Mouse (Mus musculus) lung, postnatal 14 days (tissue): Measurements from ENCODE around the gene Stk36.

Experiments used
- DNase-seq: peaks from one replicate; pipeline ENCODE4 v3.0.0; 2021

The Stk36 gene

DNA sequence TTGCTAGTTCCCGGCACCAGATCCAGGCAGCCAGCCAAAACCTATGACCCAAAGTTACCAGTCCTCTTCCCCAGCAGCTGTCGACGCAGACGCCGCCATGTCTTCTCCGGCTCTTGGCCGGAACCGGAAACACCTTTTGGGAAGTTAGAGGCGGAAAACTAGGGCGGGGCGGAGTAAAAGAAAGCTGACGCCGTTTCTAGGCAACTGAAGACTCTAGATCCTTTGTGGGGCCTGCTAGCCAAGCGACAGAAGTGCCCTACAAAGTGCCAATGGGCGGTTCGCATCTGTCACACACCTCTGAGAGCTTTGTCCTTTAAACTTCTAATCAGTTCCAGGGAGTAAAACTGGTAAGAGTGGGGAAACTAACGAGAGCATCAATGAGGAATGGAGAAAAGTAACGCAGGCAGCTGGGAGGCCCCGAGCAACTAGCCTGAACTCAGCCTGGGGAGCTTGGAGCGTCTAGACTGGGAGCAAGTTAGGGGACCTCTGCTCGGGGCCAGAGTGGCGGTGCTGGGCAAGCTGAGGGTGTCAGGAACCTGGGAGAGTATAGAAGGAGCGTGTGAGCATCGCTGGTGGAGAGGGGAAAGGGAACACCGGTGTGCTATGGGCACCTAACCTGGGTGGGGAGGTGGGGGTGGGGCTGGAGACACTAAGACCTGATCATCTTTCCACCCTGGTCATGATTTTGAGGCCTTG, at the start of gene Stk36, which contains the start of gene Rnf25:
Gene Stk36, plus strand, starts transcription at position 179 of the 696 bp plus-strand sequence.
Gene Rnf25, minus strand, starts transcription at position 131 of the 696 bp plus-strand sequence.
- peak; percentile 85 for DNase-seq

DNA sequence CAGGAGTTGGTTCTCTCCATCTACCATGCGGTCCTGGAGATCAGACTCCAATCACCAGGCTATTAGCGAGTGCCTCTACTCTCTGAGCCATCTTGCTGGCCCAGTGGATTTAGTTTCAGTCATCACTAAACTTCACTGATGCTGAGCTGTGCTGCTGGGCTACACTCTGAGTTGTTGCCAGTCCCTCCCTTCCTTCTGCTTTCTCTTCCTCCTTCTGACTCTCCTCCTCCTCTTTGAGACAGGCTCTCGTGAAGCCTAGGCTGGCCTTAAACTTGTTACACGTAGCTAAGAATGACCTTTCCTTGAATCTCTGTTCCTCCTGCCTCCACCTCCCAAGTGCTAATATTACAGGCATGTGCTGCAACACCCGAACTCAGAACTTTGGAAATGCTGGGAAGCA, 42.2 kb upstream of the Stk36 start:
- DNase-seq, result no peak

GRCm38 (mm10) chr1:74565834-74566233, 35.4 kb upstream of the Stk36 start:
- no peak for DNase-seq

- no peak for DNase-seq
Measured at GRCm38 (mm10) chr1:74569739-74570719, 31.2 kb upstream of the Stk36 start.

- no peak for DNase-seq
Measured at GRCm38 (mm10) chr1:74582621-74583020, 18.6 kb upstream of the Stk36 start.

- no peak for DNase-seq
Measured at GRCm38 (mm10) chr1:74584616-74585398, 16.4 kb upstream of the Stk36 start.

- DNase-seq, result no peak
Measured at GRCm38 (mm10) chr1:74587233-74587772, 13.9 kb upstream of the Stk36 start.

GRCm38 (mm10) chr1:74587773-74588445, 13.3 kb upstream of the Stk36 start, which contains the start of the genes Zfp142 and Bcs1l:
Gene Zfp142, minus strand, starts transcription at chr1:74588246.
Gene Bcs1l, plus strand, starts transcription at chr1:74588289.
- peak; percentile 99 for DNase-seq

DNA sequence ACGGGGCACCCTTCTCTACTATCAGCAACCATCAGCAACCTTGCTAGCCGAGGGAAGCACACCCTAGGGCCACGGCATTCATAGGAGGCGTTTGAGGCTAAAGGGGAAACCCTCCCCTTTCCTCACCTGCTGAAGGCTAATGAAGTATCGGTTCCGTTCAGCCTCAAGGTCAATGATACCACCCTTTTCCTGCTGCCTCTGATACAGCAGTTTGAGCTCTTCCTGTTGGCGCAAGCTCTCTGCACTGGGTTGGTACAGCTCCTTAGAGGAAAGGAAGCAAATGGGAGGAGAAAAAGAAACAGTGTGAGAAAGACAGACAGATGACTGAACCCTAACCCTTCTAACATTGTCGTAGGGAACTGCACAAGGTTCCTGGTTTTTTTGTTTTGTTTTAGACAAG, 6.8 kb upstream of the Stk36 start:
- DNase-seq, result no peak

- DNase-seq, result peak; percentile 4
Measured at GRCm38 (mm10) chr1:74600501-74601266, 561 bp upstream of the Stk36 start.

DNA sequence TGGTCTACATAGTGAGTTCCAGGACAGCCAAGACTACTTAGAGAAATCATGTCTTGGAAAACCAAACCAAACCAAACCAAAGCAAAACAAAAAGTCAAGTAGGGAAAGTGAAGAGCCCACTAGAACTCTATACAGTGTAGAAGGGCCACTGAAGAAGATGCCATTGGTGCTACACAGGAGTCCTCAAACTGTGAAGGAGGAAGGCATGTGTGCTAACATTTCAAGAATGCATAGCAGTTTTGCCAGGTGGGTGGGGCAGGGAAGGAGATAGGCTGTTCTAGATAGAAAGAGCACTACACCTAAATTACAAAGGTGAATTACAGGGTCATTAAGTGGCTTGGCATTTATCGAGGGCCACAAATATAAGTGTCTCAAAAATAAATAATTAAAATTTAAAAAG, 22.9 kb downstream of the Stk36 start:
- DNase-seq, result peak; percentile 40

DNA sequence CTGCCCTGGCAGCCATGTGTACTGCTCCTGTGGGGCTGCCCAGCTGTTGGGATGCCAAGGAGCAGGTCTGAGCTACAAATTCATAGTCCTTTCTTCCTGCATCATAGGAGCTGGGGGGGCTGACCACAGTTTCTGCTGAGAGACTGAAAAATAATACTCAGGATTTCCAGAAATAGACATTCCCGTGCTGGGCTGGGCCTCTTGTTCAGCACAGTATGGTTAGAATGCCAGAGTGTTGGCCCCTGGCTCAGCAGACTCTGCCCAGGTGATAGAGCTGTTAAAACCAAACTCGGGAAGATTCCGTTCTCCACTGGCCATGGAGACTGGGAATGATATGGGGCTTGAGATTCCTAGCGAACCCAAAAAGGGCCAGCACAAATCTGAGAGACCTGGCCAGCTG, 24.8 kb downstream of the Stk36 start:
- DNase-seq, result no peak

- DNase-seq, result peak; percentile 4
Measured at GRCm38 (mm10) chr1:74628001-74628400, 26.8 kb downstream of the Stk36 start.

DNA sequence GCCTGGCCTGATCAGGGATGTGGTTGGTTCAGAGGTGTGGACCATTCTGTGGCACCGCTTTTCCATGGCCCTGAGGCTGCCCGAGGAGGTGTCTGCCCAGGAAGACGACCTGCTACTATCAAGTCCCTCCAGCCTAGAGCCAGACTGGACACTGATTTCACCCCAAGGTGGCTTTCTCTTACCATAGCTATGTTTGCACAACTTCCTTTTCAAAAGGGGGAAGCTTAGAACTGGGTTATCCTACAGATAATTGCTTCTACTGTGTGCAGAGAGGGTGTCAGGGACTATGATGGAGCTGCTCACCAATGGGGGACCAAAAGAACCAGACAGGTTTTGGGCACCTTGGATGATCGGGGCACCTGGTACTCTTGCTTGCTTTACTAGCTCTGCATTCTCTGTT, 31.5 kb downstream of the Stk36 start:
- no peak for DNase-seq

- no peak for DNase-seq
Measured at GRCm38 (mm10) chr1:74643524-74643923, 42.3 kb downstream of the Stk36 start.

DNA sequence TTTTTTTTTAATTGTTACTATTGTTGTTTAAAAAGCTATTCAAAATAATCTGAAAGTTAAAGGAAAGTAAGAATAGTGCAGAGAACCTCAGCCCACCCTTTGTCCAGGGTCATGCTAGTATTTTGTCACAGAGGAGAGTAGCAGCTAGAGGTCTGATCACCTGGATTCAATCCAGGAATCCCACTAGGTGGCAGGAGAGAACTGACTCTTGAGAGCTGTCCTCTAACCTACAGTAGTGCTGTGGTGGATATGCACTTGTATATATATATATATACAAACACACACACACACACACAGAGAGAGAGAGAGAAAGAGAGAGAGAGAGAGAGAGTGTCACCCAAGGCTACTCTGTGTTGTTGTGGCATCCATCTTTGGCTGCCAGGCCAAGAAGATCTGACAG, 42.7 kb downstream of the Stk36 start:
- peak; percentile 14 for DNase-seq

DNA sequence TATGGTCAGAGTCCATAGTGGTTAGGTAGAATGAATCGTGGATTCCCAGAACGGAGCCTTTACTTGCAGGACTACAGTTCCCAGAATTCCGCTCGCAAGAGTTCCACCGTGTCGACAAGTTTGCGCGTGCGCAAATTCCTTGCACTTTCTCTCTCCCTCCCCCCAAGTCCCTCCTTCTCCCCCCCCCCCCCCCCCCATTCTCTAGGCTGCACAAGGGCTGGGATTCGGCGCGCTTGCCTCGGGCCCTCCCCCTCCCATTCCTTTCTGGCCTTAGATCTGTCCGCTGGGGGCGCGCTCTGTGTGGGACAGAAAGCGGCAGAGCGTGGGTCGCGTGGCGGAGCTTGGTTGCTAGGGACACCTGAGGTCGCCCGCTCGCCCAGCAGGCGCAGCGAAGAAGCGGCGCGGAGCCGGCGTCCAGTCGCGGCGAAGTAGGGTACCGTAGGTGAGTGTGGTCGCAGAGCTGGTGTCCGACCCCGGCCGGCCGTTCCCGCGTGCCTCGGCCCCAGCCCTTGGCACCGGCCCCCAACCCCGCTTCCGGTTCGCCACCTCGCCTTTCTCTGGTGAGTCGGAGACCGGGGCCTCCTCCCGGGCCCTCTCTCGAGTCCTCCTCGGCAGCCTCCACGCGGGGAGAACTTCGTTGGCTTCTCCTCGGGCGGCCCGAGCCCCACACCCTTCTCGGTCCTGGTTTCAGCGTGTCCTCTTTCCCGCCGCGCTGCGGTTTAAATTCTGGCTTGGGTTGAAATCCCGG, 60.4 kb downstream of the Stk36 start, which contains the start of gene Ttll4:
Gene Ttll4, plus strand, starts transcription at position 298 of the 748 bp plus-strand sequence.
- DNase-seq, result peak; percentile 96

DNA sequence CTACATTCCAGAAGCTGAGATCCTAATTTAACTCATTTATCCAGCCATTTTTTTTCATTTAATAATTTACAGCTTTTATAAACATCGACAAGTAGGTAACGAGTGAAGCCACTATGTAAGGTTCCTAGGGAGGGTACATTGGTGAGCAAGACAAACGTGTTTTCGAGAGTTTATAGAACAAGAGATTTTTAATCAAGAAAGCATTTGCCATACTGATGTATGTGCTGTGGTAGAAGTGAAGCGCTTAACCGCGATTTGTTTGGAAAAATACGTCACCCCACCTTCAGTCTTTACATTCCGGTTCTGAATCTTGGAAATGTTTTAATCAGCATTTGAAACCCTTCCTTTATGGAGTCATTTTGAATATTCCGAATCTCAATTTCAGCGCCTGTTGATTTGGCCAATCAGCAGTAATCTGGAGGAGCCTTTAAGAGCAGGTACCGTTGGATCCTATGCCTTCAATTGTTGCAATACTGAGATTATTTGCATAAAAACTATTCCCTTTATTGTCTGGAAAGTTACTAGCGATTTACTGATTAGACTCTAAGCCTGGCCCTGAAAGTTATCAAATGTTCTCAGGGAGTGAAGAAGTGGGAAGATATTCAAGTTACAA, 61.1 kb downstream of the Stk36 start:
- no peak for DNase-seq

DNA sequence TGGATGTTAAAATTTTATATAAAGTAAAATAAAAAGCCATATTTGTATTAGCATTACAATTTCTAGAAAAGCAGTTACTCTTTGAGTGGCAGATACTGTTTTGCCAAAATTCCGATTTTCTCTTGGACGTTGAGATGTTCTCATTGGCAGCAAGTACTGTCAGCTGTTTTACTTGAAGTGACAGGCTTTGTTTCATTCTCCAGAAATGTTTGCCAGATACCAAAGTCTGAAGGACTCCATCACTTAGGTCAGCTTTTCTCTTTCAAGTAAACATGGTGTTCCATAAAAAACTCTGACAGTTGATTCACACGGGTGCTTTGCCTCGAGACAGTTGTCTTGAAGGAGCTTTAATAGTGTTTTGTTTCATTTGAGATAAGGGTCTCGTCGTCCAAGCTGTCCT, 63.9 kb downstream of the Stk36 start:
- DNase-seq, result no peak

- DNase-seq, result no peak
Measured at GRCm38 (mm10) chr1:74668371-74668770, 67.1 kb downstream of the Stk36 start.
